Mouse (Mus musculus): Measurements from ENCODE around the gene Hmgcll1.

The Hmgcll1 gene

DNA sequence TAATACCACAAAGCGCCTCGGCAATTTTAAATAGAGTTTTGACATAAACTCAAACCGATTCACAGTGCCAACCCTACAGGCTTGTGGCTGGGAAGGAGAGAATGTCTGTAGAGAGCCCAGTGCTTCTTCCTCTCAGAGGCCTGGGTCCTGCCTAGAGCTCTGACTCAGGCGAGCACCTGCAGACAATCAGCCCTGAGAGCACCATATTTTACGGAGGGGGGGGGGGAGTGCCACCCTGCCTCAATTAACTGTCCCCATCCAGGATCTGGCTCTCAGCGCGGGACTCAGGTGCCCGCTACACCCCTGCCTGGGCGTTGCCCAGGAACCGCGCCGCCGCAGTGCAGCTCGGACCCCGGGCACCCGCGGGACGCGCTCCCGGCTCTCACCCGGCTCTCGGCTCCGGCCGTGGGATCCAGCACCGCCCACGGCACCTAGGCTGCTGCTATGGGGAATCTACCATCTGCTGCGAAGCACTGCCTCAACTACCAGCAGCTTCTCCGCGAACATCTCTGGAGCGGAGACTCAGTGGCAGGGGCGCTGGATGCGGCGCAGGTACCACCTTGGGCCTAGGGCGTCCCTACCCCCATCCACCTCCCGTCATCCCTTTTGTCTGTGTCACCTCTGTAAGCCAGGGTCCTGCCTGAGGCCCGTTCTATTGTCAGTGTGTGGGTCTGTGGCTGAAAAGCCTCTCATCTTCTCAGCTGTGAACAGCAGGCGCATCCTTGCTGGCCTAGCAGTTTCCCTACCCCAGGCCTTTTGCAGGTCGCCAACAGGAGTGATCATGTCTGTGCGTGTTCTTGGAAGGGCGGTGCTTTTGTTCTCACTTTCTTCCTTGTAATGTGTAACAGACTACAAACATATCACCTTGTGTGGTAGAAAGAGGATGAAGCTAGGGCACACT, at the start of gene Hmgcll1:
Hmgcll1 (plus strand) TSS at position 225 of the 901 bp plus-strand sequence.
- no peak for DNase-seq (ENCODE audit: low read depth, low spot score)

DNA sequence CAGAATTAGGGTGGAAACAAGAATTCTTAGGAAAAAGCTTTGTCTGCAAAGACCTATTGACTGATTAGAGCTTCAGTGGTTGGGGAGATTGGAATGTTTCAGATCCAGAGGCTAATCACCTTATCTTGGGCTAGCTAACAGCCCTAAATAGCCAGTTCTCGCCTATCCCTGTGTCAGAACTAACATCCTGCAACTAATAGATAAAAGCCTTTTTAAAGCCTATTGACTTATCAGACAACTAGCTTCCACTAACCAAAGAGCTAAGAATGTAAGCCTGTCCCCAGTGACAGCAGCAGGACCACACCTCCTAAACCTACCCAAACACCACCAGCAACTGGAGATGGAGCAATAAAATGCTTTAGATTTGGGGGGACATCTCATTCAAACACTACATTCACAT, 34.6 kb upstream of the Hmgcll1 start:
- no peak for DNase-seq (ENCODE audit: low read depth, low spot score)

DNA sequence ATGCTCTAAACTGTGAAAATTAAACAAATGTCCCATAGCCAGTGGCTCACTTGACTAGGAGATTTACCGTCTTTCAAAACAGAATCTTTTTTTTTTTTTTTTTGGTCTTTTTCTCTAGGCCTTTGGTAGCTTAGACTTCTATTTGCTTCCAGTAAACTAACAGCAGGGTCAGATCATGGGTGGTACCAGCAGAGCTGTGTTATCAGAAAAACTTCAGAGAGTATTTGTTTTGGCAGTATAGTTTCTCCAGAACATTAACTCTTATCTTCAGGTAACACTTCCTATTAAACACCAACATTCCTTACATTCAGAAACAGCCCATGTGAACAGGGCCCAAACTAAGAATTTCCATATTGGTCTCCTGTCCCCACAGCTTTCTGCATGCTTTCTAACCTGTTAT, 33.5 kb upstream of the Hmgcll1 start:
- no peak for DNase-seq (ENCODE audit: low read depth, low spot score)

DNA sequence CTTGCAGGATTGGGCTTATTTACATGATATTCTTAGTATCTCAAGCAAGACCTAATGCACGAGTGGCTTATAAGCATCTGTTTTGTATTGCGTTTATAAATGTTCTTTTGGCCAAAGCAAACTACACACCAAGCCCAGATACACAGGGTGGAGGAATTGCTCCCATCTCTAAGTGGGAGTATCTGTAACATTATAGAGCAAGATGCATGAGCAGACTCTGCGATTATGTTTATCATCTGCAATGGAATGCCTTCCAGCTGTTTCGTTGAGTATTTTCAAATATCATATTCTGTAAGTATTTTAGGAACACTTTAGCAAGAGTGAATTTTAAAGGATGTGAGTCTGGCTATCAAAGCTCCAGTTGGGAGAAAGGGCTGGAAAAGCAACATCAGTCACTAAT, 25.2 kb upstream of the Hmgcll1 start:
- no peak for DNase-seq (ENCODE audit: low read depth, low spot score)

DNA sequence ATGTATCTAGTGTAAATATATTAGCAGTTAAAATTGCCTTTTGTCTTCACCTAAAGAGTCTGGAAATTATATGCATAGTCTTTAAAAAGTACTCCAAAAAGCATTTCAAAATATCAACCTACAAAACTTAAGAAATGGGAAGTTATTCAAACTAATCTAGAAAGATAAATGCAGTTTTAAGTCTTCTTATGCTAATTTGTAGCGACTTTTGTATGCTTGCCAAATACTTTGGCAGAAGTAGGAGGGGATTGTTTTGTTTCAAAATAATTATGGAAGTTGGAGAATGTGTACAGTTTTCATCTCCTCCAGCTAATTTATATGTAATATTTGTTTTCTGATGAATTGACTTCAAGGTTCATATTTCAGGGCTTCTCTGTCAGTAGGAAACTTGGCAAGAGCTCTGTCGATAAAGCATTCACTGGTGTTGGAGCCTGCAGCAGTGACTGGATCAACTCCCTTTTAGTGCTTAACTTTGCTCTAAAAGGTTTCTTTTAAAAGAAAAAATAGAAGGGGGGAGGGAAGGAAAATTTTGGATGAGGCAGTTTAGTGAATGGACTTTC, 15.8 kb upstream of the Hmgcll1 start:
- DNase-seq (ENCODE audit: low read depth, low spot score): no peak

DNA sequence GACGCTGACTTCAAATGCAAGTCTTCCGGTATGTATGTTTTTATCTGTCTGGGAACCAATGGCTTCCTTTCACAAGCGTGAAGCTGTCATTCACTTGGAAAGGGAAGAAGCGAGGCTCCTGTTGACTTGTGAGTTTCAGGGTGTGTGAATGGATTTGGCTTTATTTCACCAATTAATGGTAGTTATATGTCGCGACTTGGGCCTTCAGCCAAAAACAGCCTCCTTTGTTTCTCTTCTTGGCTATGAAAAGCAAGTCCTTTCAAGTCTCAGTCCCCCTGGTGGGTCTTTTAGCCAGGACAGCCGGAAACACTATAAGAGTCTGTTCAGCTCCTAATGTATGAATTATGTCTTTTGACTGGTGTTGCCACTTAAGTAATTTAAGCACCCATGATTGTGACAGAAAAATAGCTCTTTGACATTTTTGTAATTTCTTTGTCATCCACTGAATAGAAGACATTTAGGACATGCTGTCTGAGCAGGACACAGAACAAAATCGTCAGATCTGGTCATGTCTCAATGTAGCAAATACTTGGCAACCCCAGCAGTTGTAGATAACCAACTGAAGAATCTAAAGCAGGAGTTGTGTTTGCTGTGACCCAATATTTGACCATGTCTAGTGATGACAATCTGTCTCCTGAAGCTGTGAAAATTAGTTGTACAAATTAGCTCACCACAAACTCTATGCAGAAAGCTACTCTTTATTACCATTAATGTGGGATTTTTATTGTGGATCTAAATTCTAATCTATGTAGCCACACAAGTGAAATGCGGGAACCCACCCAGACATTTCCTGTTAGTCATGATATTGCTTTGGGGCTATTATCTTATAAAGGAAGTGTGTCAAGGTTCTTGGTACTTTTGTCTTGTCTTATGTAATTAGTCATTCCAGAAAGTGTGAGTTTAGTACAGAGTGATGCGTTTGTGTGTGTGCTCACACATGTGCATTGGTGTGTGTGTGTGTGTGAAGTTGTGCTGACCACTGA, 13.5 kb upstream of the Hmgcll1 start:
- DNase-seq (ENCODE audit: low read depth, low spot score): no peak

DNA sequence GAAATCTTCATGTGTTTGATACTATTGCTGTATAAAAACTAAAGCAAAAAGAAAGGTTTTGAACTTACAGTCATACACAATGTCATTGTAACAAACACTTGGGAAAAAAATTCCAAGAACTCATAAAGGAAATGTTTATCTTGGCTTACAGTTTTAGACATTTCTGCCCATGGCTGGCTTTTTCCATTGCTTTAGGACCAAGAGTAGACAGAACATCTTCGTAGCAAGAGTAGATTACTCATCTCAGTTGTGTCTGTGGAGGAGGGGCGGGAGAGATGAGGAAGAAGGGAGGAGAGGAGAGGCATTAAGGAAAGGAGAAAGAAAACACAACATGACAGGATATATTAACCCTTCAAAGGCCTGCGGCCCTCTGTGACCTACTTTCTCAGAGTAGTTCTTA, 11.6 kb upstream of the Hmgcll1 start:
- DNase-seq (ENCODE audit: low read depth, low spot score): no peak

DNA sequence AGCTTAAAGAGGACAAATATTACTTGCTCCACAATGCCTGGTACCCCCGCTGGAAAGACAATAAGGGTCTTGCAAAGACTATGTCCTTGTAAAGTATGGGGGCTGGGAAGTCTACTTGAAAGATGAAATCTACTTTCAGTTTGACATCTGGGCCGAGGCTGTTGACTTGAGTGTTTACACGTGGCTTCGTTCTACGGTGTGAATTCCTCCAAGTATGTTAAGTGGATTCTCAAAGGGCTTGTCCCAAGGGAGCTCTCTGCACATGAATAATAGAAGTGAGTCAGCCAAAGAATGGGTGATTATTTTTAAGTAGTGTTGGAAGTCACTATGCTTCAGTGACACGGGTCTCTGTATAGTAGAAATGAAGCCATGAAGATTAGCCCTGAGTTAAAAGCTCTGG, 11.0 kb upstream of the Hmgcll1 start:
- DNase-seq (ENCODE audit: low read depth, low spot score): no peak

DNA sequence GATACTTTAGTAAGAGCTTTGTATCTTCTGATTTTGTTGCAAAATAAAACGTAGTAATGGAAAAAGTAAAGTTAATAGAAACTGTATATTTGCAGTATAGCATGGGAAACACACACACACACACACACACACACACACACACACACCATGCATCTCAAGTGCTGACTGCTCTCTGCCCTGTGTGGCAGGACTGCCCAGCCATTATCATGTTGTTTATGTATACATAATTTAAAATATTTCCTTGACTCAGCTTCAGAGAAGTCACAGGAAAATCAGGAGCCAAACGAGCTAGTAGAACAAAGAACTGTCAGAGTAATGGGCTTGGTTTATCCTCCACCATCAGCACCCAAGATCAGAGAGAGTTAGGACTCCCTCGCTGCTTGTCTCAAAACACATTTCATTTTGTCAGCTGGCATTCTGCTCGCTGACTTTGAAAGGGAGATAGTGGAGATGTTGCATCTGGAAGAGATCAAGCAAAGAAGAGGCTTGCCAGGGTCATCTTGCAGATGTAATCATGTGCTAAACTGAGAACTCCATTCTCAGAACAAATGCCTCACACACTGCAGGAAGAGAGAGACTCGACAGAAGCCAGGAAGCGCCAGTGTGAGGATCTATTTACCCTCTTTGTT, 7.2 kb upstream of the Hmgcll1 start:
- no peak for DNase-seq (ENCODE audit: low read depth, low spot score)

DNA sequence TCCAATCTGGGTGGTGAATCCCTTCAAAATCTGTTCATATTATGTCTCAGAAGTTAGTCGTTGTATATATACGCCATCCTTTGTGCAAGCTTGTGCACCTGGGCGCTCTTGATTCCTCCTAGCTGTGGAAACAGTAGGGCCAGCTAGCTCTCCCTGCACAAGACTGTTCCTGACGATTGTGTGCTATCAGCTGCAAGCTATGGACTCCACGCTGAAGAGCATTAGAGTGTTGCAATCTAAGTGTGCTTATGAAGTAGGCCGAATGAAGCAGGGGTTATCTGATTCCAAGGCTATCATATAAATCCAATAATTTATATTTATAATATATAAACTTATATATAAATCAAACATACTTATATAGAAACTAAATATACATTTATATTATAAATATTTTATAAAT, 866 bp upstream of the Hmgcll1 start:
- no peak for DNase-seq (ENCODE audit: low read depth, low spot score)

DNA sequence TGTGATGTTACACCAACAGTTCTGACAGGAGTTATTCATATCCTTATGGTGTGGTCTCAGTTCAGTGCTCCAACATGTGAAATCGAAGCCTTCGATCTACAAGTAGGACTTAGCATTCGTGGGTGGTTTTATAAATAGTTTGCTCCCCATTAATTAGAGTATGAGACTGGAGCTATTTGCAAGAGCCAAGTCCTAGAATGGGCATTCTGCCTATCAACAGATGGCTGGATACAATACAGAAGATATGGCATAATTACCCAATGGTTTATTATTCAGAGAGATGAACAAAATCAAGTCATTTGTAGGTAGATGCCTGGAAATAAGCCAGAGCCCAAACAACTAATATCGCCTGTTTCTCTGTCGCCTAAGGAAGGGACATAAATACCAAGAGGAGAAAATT, 1.3 kb downstream of the Hmgcll1 start:
- DNase-seq (ENCODE audit: low read depth, low spot score): no peak

DNA sequence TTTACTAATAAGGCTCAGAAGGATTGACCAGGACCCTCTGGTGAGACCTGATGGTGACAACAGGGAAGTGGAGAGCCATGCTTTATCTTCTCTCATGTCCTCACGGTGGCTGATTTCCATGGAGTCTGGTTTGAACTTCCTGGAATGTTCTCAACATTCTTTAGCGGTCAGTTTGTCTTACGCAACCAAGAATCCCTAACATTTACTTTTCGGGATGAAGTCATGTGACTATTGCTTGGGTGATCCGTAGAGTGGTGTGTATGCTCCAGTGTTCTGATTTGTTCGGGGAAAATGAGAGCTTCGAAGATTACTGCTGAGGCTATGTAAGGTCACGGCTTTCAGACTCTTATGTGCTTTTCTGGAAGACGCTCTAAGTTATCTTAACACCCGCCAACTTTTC, 1.9 kb downstream of the Hmgcll1 start:
- DNase-seq (ENCODE audit: low read depth, low spot score): no peak

DNA sequence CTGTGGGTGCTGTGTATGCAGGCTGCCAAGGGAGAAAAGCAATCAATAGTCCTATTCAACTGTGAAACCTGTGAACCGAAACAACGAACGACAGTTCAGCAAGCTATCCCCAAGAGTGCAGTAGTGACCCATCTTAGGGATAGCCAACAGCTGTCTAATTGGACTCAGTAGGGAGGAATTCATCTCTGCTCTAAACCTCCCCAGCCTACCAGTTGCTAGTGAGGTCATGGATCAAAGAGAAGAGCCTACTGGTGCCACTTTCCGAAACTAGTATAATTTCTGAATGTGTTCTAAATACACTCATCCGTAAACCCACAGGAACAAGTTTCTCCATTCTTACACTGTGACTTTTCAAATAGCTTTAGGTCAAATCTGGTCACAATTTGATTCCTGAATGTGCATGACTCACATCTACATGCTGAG, 8.9 kb downstream of the Hmgcll1 start:
- DNase-seq (ENCODE audit: low read depth, low spot score): no peak

DNA sequence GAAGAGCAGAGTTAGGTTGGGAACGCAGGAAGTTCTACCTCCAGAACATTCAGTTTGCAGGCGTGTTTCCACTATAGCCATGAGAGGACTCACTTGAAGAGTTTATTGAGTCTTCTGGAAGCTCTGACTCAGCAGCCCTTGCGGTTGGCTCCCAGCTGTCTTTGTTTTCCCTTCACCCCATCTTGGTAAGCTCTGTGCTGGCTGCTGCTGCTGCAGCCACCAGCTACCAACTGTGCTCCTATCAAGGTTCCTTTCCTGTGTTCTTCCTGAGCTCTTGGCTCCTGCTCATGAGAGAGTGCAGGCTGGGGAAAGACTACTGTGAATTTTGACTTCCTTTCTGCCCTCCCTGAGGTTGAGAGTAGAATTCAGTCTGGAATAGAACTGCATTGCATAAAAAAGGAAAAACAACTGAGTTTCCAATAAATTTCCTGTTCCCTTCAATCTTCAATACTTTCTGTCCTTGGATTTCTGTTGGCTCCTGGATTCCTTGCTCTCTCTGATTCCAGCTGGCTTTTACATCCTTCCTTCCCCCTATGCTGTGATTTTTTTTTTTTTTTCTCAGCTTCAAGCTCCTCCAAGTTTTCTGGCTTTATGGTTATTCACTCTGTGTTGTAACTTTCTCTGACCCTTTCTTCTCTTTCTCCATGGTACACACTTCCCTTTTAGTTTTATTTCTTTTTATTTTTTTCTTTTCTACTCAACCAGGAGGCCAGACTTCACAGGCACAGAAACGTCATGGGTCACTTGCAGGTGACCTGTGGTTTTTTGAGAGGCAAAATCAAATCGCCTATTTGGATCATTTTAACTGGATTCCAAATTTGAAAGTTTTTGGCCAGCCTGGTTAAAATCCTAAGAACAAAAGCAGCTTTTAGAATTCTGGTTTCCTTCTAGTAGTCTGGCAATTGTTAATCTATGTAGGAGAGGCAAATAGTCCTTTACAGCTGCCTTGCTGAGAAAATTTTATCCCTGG, 9.9 kb downstream of the Hmgcll1 start:
- DNase-seq (ENCODE audit: low read depth, low spot score): no peak

DNA sequence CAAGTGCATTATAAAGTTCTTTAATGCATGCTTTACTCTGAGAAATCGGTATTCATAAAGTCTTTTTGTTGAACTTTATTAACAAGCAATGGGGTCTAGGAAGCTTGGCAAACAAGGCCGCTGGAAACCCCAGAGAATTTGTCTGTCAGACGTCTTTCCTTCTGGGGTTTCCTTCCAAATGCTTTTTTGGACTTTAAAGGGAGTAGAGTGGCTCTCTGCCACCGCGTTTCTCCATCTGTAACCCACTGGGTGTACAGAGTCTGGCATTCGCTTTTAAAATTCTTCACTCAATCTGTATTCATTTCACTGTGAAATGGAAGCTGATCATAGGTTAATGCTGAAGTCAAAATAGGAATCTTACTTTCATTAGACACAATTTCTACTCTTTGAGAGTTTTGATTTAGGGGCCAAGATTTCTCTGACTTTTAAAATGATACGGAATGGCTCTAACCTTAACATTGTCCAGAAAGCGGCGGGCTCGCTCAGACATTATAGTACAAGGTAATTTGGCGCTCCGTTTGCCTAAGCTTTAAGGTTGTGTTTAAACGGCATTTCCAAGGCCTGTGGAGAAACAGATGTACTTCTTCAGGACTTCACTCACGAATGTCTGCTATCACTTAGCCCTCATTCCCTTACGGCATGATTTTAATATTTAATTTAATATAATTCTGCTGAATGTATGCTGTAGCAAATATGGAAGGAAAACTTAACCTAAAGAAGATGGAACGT, 15.0 kb downstream of the Hmgcll1 start:
- DNase-seq (ENCODE audit: low read depth, low spot score): no peak

DNA sequence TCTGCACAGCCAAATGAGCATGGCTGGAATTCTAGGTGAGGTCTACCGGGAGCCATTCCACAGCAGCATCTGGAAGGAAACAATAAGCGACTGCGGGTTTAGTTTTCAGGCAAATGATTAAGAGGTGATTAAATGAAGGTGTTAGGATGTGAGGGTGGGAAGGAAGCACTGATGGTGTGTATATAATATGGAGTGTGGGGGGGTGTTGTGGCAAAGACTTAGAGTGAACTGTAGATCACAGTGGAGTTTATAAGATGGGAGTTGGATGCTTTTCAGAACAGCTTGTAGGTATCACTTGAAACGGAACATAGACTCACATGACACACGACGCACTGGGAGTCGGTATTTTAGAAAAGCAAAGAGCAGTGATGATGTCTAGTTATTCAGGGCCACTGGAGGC, 20.4 kb downstream of the Hmgcll1 start:
- no peak for DNase-seq (ENCODE audit: low read depth, low spot score)

DNA sequence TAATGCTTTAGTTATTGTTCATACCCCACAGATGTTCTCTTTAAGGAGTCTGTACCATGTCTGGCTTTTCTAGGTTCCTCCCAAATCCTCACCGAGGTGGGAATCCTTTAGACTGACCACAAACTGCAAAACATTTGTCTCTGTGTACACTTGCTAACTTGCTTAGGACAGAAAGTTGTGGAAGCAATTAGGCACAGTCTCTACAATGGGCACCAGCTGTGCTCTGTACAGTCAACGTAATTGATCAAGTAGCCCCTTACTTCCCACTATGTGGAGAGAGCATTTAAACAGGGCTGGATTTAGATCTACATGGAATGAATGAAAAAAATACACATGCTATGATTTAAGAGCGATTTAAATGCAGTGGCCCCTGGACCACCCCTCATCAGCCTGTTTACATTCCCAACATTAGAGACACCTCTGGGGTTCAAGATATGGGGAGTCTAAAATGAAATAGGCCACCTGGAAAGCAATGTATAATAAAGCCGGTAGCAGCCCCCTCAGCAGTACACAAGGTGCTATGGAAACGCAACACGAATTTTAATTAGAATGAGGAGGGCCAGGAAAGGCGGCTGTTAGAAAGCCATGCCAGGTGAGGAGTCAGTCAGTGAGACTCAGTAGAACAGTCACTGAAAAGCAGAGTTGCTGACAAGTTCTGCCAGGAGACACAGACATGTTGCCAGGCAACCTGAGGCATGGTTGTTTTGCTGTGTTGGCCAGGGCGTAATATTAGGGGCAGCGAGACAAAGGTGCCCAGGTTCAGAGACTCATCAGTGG, 23.9 kb downstream of the Hmgcll1 start:
- no peak for DNase-seq (ENCODE audit: low read depth, low spot score)

DNA sequence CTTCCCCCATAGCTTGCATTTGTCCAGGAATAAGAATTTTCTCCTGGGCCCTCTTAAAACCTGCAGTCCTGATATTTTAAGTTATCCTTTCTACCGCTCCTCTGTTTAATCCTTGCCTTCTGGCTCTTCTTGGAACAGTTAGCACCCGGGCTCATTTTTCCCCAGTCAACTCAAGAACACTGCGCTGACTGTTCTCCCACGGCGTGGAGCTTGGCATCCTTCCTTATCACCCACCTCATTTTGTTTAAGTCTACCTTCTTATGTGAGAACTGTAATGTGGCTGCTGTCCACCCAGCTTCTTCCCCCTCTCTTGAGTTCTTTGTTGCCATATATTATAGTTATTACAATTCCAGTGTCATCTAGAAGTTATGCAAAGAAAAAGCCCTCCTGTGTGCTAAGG, 25.1 kb downstream of the Hmgcll1 start:
- DNase-seq (ENCODE audit: low read depth, low spot score): no peak

DNA sequence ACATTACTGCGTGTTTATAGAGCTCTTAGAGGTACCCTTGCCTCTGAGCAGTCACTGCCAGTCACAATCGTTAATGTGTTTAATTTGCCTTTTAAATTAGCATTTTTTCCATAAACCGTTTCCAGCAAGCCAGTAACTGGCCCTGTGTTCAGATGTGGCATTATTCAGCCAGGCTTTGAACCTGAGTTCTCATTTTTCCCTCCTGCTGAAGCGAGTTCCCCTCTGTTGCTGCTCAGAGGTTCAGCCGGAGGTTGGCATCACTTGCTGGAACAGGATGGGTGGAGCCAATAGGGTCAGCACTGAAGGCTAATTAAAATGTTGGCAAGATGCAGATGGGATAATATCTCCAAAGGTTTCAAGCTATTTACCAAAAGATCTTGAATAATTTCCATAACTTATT, 28.7 kb downstream of the Hmgcll1 start:
- DNase-seq (ENCODE audit: low read depth, low spot score): no peak
